Mouse (Mus musculus) midbrain, postnatal 0 days (tissue): Measurements from ENCODE around the gene Klhl15. TPM values are rescaled to one million over a fixed set of nuclear protein-coding genes. Genes with fewer than 3 reads are reported as not detected.
A peak's percentile ranks its signal among the peaks of the same experiment; 100 is the strongest.

ENCODE experiments used
- ATAC-seq: fragments of 200-750 bp; cut with Nextera tagmentation; 2 replicates; pipeline ENCODE4 v1.8.0; 2017; ENCODE audit warnings: moderate number of reproducible peaks, mild to moderate bottlenecking, moderate TSS enrichment, moderate library complexity; ENCODE audit not compliant: low FRiP score
- DNase-seq: peaks from one replicate; pipeline ENCODE4 v3.0.0-alpha.2; 2015; ENCODE audit warnings: low spot score
- H3K27ac ChIP-seq: fragments of 300-500 bp; sonication (generic); 2 replicates; pipeline ENCODE4 v1.5.1; 2014; ENCODE audit warnings: low read depth, mild to moderate bottlenecking, low read length, mixed read lengths
- H3K27me3 ChIP-seq: fragments of 300-500 bp; sonication (generic); 2 replicates; pipeline ENCODE4 v1.6.1; 2014; ENCODE audit warnings: low read length, control low read depth, mixed read lengths; ENCODE audit not compliant: insufficient read depth
- H3K36me3 ChIP-seq: fragments of 300-500 bp; sonication (generic); 2 replicates; pipeline ENCODE4 v1.6.1; 2014; ENCODE audit warnings: low read length, control low read depth, mixed read lengths; ENCODE audit not compliant: insufficient read depth
- H3K4me1 ChIP-seq: fragments of 300-500 bp; sonication (generic); 2 replicates; pipeline ENCODE4 v1.6.1; 2014; ENCODE audit warnings: mild to moderate bottlenecking, control low read depth, antibody characterized with exemption, low read length, mixed read lengths; ENCODE audit not compliant: insufficient read depth
- H3K4me2 ChIP-seq: fragments of 300-500 bp; sonication (generic); 2 replicates; pipeline ENCODE4 v1.6.1; 2014; ENCODE audit warnings: low read depth, mild to moderate bottlenecking, low read length, mixed read lengths; ENCODE audit not compliant: poor library complexity, severe bottlenecking
- H3K4me3 ChIP-seq: fragments of 300-500 bp; sonication (generic); 2 replicates; pipeline ENCODE4 v1.5.1; 2014; ENCODE audit warnings: low read depth, mild to moderate bottlenecking, low read length, moderate library complexity
- H3K9ac ChIP-seq: fragments of 300-500 bp; sonication (generic); replicated peaks from 2 replicates; pipeline ENCODE4 v1.6.1; 2014; ENCODE audit warnings: mild to moderate bottlenecking, low read length, moderate library complexity, mixed read lengths; ENCODE audit not compliant: poor library complexity, severe bottlenecking
- H3K9me3 ChIP-seq: fragments of 300-500 bp; sonication (generic); 2 replicates; pipeline ENCODE4 v1.6.1; 2016; ENCODE audit warnings: low read length, control low read depth
- CTCF ChIP-seq: IDR thresholded peaks from 2 replicates; pipeline ENCODE4 v1.5.1; 2016; ENCODE audit warnings: antibody characterized with exemption, mild to moderate bottlenecking
- WGBS: fragments of 180-500 bp; shearing (Covaris S2); extraction: QIAGEN DNeasy Blood & Tissue Kit; methylation state at CpG from one replicate; pipeline ENCODE4 v1.1.7; 2014; 5-methylcytosine and 5-hydroxymethylcytosine counted together
- microRNA-seq: library from miRNA; unstranded; fragments of <30 nt; microRNA quantifications from one replicate; pipeline ENCODE4, GENCODE M21; 2016; ENCODE audit warnings: borderline number of aligned reads
- polyA plus RNA-seq: library from polyadenylated mRNA; unstranded; fragments of >200 nt; fragmentation: Nextera tagmentation; extraction: Ambion mirVana; gene quantifications from 2 replicates; pipeline ENCODE4 v1.2.1, GENCODE M21; 2015
- total RNA-seq: library from RNA; depleted of rRNA; stranded (reverse); fragments of >200 nt; gene quantifications from 2 replicates; pipeline ENCODE4 v1.2.3, GENCODE M21; 2014; rRNA removed

The Klhl15 gene
- total and polyA plus RNA-seq, 2 experiments from 2014 or later = 7.5 to 17.9 TPM

DNA sequence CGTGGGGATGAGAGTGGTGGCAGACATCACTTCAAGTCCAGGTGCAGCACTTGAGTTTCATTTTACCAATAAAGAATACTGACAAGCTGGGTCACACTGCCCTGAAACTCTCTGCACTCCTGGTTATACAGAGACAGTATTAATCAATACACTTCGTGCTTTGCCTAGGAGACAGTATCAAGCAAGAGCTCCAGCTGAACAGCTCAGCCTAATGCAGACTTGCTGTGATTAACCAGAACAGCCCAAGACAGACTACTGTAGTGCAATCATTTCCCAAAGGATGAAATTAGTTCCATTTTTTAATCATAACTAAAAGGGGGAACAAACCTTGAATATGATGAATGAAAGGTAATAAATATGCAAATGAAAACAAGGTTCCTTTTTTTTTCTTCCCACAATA lies 68.5 kb downstream of the Klhl15 start:
- H3K9me3 ChIP-seq = no peaks in the 10 kb centered on the region
- H3K4me3 ChIP-seq = no peak overlapping the region
- no peak overlapping the region for H3K27ac ChIP-seq
- TF ChIP-seq CTCF = no peak
- peaks cover 25% of the 10 kb centered on the region; the same call in 1 of the 2 replicates for H3K27me3 ChIP-seq
- no peaks in the 10 kb centered on the region for H3K36me3 ChIP-seq
- H3K9ac ChIP-seq = no peak overlapping the region
- WGBS = 60% methylated on average over 2 of the region's 2 CpGs
- DNase-seq (no peak), ATAC-seq (no peak)
- H3K4me2 ChIP-seq = no peak overlapping the region
- H3K4me1 ChIP-seq = no peaks in the 10 kb centered on the region

DNA sequence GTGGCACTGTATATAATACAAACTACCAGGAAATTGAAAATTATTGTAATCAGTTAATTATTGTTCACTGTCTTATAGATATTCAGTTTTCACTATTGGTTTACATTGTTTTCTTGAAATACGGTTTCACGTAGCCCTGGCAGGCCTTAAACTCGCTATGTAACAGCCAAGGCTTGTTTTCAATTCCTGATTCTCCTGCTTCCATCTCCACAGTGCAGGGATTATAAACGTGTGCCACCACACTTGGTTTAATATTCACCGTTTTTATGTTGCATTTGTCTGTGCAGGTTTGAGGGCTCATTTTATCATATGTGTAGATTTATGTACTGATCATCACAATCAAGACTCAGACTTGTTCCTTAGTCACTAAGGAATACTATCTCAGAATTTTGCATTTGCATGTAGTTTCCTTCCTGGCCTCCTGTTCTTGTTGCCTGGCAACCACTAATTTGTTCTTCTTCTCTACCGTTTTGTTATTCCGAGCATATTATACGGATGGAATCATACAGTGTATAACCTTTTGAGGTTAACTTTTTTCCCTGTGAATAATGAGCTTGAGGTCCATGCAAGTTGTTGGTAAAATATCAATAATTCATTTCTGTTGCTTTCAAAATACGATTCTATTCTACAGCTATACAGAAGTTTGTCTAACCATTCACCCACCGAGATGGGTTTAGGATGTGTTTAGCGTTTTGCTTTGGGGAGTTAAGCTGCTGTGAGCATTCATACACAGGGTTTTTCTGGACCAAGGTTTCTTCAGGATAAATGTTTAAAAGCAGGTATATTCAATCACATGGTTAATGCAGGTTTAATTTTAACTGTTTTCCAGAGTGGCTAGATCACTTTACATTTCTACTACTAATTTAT lies 86.9 kb downstream of the Klhl15 start:
- TF ChIP-seq CTCF = no peak
- ATAC-seq (peak; percentile 63; the same call in 1 of the 2 replicates), DNase-seq (peak; percentile 22)
- Histone ChIP-seq H3K27me3 (peaks cover 32% of the 10 kb centered on the region; the same call in 1 of the 2 replicates), H3K4me1 (no peaks in the 10 kb centered on the region), H3K36me3 (no peaks in the 10 kb centered on the region), H3K9me3 (no peaks in the 10 kb centered on the region), H3K9ac (no peak overlapping the region), H3K4me3 (no peak overlapping the region), H3K27ac (peak overlapping the region; percentile 12; the same call in 1 of the 2 replicates), H3K4me2 (no peak overlapping the region)
- 47% methylated on average over 11 of the region's 11 CpGs for WGBS

Small RNAs within 50 kb of the gene (microRNA-seq; reads per million reads assigned to microRNA genes)
- not detected for gene Mir7673

Other genes with a start within 250 kb of the Klhl15 start
- 25.0 and 32.4 TPM in 2 replicates for gene Zfx, start 110.9 kb upstream of the Klhl15 start, total RNA-seq
- 14.9 and 15.2 TPM in 2 replicates for gene Zfx, start 110.9 kb upstream of the Klhl15 start, polyA plus RNA-seq
- gene Eif2s3x, start 21.7 kb upstream of the Klhl15 start, total RNA-seq = 182 and 238 TPM in 2 replicates
- 61.2 and 92.5 TPM in 2 replicates for gene Eif2s3x, start 21.7 kb upstream of the Klhl15 start, polyA plus RNA-seq
- 0.66 and 1.2 TPM in 2 replicates for gene Fam90a1b, start 132.2 kb downstream of the Klhl15 start, total RNA-seq
- 0.37 and 0.47 TPM in 2 replicates for gene Fam90a1b, start 132.2 kb downstream of the Klhl15 start, polyA plus RNA-seq
- 58.3 and 58.7 TPM in 2 replicates for gene Apoo, start 132.5 kb downstream of the Klhl15 start, total RNA-seq
- gene Apoo, start 132.5 kb downstream of the Klhl15 start, polyA plus RNA-seq = 135 and 146 TPM in 2 replicates